Comparison of ENCODE assay signal across 8 mouse cellular contexts in genomic region chr9:72275979-72276500, GRCm38 (mm10). TPM values are rescaled to one million over a fixed set of nuclear protein-coding genes. Genes with fewer than 3 reads are reported as not detected.
A peak's percentile ranks its signal among the peaks of the same experiment; 100 is the strongest.
DNase-seq lines count a peak whose midpoint lies in the region; ATAC-seq and TF ChIP-seq lines count a peak whose summit lies in the region.

No protein-coding gene starts in this region.

- TF ChIP-seq EP300 in lung, postnatal 0 days (IDR thresholded peaks at IDR 0.05) = no peak

- no peak overlapping the region for H3K9ac ChIP-seq in lung, postnatal 0 days (replicated peaks; ENCODE audit: low read depth)
- H3K9ac ChIP-seq in forebrain, embryonic 14.5 days (ENCODE audit: low read length) = peak overlapping the region; percentile 95
- H3K9ac ChIP-seq in stomach, embryonic 15.5 days = peak overlapping the region; percentile 4; the same call in 1 of the 2 replicates

- no peaks in the 10 kb centered on the region for H3K27me3 ChIP-seq in lung, postnatal 0 days (replicated peaks; ENCODE audit: insufficient read depth, low read length)
- no peaks in the 10 kb centered on the region for H3K27me3 ChIP-seq in forebrain, embryonic 14.5 days (replicated peaks; ENCODE audit: control insufficient read depth, insufficient read depth, low read length)
- H3K27me3 ChIP-seq in stomach, embryonic 15.5 days (replicated peaks) = no peaks in the 10 kb centered on the region

- no peak for ATAC-seq in lung, postnatal 0 days
- no peak for ATAC-seq in forebrain, embryonic 14.5 days
- ATAC-seq in stomach, embryonic 15.5 days (ENCODE audit: insufficient read depth, low FRiP score, low read depth) = no peak

- no peak for DNase-seq in lung, postnatal 0 days (ENCODE audit: low spot score)
- no peak for DNase-seq in lung, postnatal 10 days
- peak; percentile 29 for DNase-seq in brain, adult 2 months (ENCODE audit: low read depth, low spot score)
- DNase-seq in forebrain, embryonic 14.5 days (ENCODE audit: low spot score) = no peak
- peak; percentile 33 for DNase-seq in liver
- no peak for DNase-seq in right cerebral cortex, postnatal 10 days (ENCODE audit: low spot score in 2 of 2)
- DNase-seq in urinary bladder, postnatal 4 days (ENCODE audit: low spot score in 2 of 2) = no peak

- H3K4me2 ChIP-seq in lung, postnatal 0 days (replicated peaks; ENCODE audit: low read depth, low read length) = peak overlapping the region; percentile 78
- peak overlapping the region; percentile 88 for H3K4me2 ChIP-seq in forebrain, embryonic 14.5 days (ENCODE audit: low read length)
- peak overlapping the region; percentile 71 for H3K4me2 ChIP-seq in stomach, embryonic 15.5 days

- H3K4me1 ChIP-seq in lung, postnatal 0 days (ENCODE audit: insufficient read depth, low read depth, low read length) = peaks cover 4% of the 10 kb centered on the region; the same call in 1 of the 2 replicates
- H3K4me1 ChIP-seq in forebrain, embryonic 14.5 days (ENCODE audit: control insufficient read depth, insufficient read depth, low read length) = peaks cover 7% of the 10 kb centered on the region
- no peaks in the 10 kb centered on the region for H3K4me1 ChIP-seq in stomach, embryonic 15.5 days

- 12% methylated on average over 8 of the region's 8 CpGs for WGBS in lung, postnatal 0 days
- 48% methylated on average over 8 of the region's 8 CpGs for WGBS in forebrain, embryonic 14.5 days
- WGBS in stomach, embryonic 15.5 days = 21% methylated on average over 8 of the region's 8 CpGs

- TF ChIP-seq CTCF in lung, postnatal 0 days (IDR thresholded peaks at IDR 0.05) = no peak

- no peak overlapping the region for H3K27ac ChIP-seq in lung, postnatal 0 days (ENCODE audit: low read length)
- H3K27ac ChIP-seq in forebrain, embryonic 14.5 days (ENCODE audit: low read depth, low read length) = peak overlapping the region; percentile 100
- H3K27ac ChIP-seq in stomach, embryonic 15.5 days = peak overlapping the region; percentile 93

- H3K9me3 ChIP-seq in lung, postnatal 0 days (ENCODE audit: low read length) = no peaks in the 10 kb centered on the region
- no peaks in the 10 kb centered on the region for H3K9me3 ChIP-seq in forebrain, embryonic 14.5 days (replicated peaks; ENCODE audit: control insufficient read depth, low read length)
- no peaks in the 10 kb centered on the region for H3K9me3 ChIP-seq in stomach, embryonic 15.5 days

- H3K36me3 ChIP-seq in lung, postnatal 0 days (ENCODE audit: insufficient read depth, low read length) = no peaks in the 10 kb centered on the region
- no peaks in the 10 kb centered on the region for H3K36me3 ChIP-seq in forebrain, embryonic 14.5 days (ENCODE audit: control insufficient read depth, insufficient read depth, low read length)
- H3K36me3 ChIP-seq in stomach, embryonic 15.5 days = no peaks in the 10 kb centered on the region

- peak overlapping the region; percentile 72 for H3K4me3 ChIP-seq in lung, postnatal 0 days (ENCODE audit: low read depth, low read length)
- H3K4me3 ChIP-seq in forebrain, embryonic 14.5 days (ENCODE audit: low read depth, low read length) = peak overlapping the region; percentile 66
- peak overlapping the region; percentile 63 for H3K4me3 ChIP-seq in stomach, embryonic 15.5 days (replicated peaks)

RNA-seq across cellular contexts. Expression of gene Zfp280d, which starts 1.4 kb away (rescaled TPM):
- polyA plus RNA-seq in lung, postnatal 0 days (2015; fragmentation: Nextera tagmentation; extraction: Ambion mirVana) = 19.1 and 19.6 TPM in 2 replicates
- 38.7 and 41.6 TPM in 2 replicates for polyA plus RNA-seq in forebrain, embryonic 14.5 days (2014; fragmentation: Nextera tagmentation; extraction: Ambion mirVana)
- 28.4 and 31.6 TPM in 2 replicates for polyA plus RNA-seq in stomach, embryonic 15.5 days (2015; fragmentation: Nextera tagmentation; extraction: Ambion mirVana)

Comparison
In these comparisons a context has a peak if more than half of its experiments do, and no peak if none do; other contexts are left out.
1. DNase-seq: peak in brain, adult 2 months (single experiment) and liver (single experiment); none in lung, postnatal 0 days (single experiment), lung, postnatal 10 days (single experiment), forebrain, embryonic 14.5 days (single experiment), right cerebral cortex, postnatal 10 days (0 of 2) and urinary bladder, postnatal 4 days (0 of 2).
2. Peak in every context shown above with its lines, with median percentiles within 50 percentile points of each other: H3K4me2 ChIP-seq and H3K4me3 ChIP-seq.